Mouse (Mus musculus) B cell, adult 2 months (primary cell): ENCODE data around the gene 1110008L16Rik.
"Not testable (repeated sequence)": the region's sequence is repeated elsewhere in the genome, so short reads cannot be mapped to it uniquely, and the experiment has no call there.

Source experiments
- DNase-seq, 2 experiments: peaks; one replicate each; pipeline ENCODE4 v3.0.0; 2022

Gene 1110008L16Rik

GRCm38 (mm10) chr12:55343045-55343444, 43.7 kb downstream of the 1110008L16Rik start:
- not testable (repeated sequence) for DNase-seq

- no peak for DNase-seq
Measured at GRCm38 (mm10) chr12:55343998-55344397, 44.6 kb downstream of the 1110008L16Rik start.

GRCm38 (mm10) chr12:55344583-55344982, 45.2 kb downstream of the 1110008L16Rik start:
- no peak for DNase-seq

- no peak for DNase-seq
Measured at GRCm38 (mm10) chr12:55353423-55353822, 54.0 kb downstream of the 1110008L16Rik start.

GRCm38 (mm10) chr12:55354904-55355303, 55.5 kb downstream of the 1110008L16Rik start:
- DNase-seq: peak; percentile 45 to 52

GRCm38 (mm10) chr12:55357303-55357702, 57.9 kb downstream of the 1110008L16Rik start:
- DNase-seq: no peak

- DNase-seq: no peak
Measured at GRCm38 (mm10) chr12:55360929-55361328, 61.6 kb downstream of the 1110008L16Rik start.

GRCm38 (mm10) chr12:55365083-55365482, 65.7 kb downstream of the 1110008L16Rik start:
- no peak for DNase-seq

- peak; percentile 36 to 51 for DNase-seq
Measured at GRCm38 (mm10) chr12:55372424-55373055, 73.2 kb downstream of the 1110008L16Rik start.

GRCm38 (mm10) chr12:55376956-55377609, 77.7 kb downstream of the 1110008L16Rik start:
- DNase-seq: no peak

GRCm38 (mm10) chr12:55377610-55377980, 78.2 kb downstream of the 1110008L16Rik start:
- no peak for DNase-seq

GRCm38 (mm10) chr12:55384023-55384749, 84.8 kb downstream of the 1110008L16Rik start, which contains the start of gene Psma6:
Gene Psma6 (plus strand): TSS chr12:55384222.
- DNase-seq: no peak

GRCm38 (mm10) chr12:55384826-55385225, 85.4 kb downstream of the 1110008L16Rik start:
- no peak for DNase-seq

GRCm38 (mm10) chr12:55385931-55386330, 86.6 kb downstream of the 1110008L16Rik start:
- DNase-seq: no peak

- no peak for DNase-seq
Measured at GRCm38 (mm10) chr12:55386456-55386855, 87.1 kb downstream of the 1110008L16Rik start.

GRCm38 (mm10) chr12:55387083-55387787, 87.9 kb downstream of the 1110008L16Rik start:
- DNase-seq: no peak

- no peak for DNase-seq
Measured at GRCm38 (mm10) chr12:55387788-55388465, 88.5 kb downstream of the 1110008L16Rik start.

GRCm38 (mm10) chr12:55388478-55388877, 89.1 kb downstream of the 1110008L16Rik start:
- peak; percentile 79 to 80 for DNase-seq

GRCm38 (mm10) chr12:55389132-55390081, 90.0 kb downstream of the 1110008L16Rik start:
- DNase-seq: peak; percentile 68 to 72

GRCm38 (mm10) chr12:55392120-55392519, 92.7 kb downstream of the 1110008L16Rik start:
- DNase-seq: no peak
